ENCODE assay signal across 8 mouse cellular contexts in the genomic region with DNA sequence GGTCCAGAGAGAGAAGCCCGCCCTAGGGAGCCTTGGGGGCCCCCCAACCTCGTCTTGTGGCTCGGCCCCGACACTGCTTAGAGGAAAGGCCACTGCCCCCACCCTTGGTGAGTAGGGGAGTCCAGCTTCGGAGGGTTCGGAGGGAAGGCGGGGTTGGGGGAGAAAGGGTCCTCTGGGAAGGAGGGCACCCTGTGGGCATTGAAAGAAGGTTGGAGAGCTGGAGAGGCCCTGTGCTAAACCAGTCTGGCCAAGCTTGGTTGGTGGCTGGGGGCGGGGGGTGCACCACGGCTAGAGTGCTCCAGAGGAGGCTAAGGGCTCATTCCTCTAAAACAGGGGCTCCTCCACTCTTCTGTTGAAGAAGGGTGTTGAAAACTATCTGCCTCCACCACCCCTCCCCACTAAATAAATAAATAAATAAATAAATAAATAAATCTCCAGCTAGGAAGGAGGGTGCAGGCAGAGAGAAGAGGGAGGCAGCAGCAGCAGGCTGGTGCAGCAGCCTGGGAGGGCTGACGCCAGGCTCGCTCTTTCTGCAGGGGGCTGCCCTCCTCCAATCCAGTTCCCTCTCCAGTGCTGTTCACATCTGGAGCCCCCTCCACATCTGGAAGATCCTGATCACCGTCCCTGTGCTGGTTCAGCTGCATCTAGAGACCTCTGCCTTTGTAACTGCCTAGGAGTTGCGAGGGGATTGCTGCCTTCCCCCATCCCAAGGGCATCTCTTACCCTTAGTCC. TPM values are rescaled to one million over a fixed set of nuclear protein-coding genes. Genes with fewer than 3 reads are reported as not detected.
DNase-seq lines count a peak whose midpoint lies in the region; ATAC-seq and TF ChIP-seq lines count a peak whose summit lies in the region.
"Had no signal": no experiment of that assay in that cellular context is flagged by ENCODE, and none has a peak within 500 bp of the region (broad histone marks: within the 10 kb centered on the region; RNA-seq: fewer than 3 reads in every experiment).

No protein-coding gene starts in this region.

- TF ChIP-seq CTCF in cortical plate, adult 2 months (IDR thresholded peaks at IDR 0.05; ENCODE audit: extremely low read depth, insufficient read depth, low read length): no peak

- ATAC-seq in liver, embryonic 11.5 days (replicated peaks; ENCODE audit: low FRiP score): no peak
- peak; percentile 63 for ATAC-seq in midbrain, embryonic 13.5 days

- WGBS in liver, embryonic 11.5 days: 5% methylated on average over 13 of the region's 13 CpGs
- WGBS in midbrain, embryonic 13.5 days: under 1% methylated on average over 13 of the region's 13 CpGs

- DNase-seq in liver, embryonic 11.5 days (ENCODE audit: low spot score): no peak
- DNase-seq in liver: no peak
- DNase-seq in heart, postnatal 10 days: peak; percentile 16 to 30
- no peak for DNase-seq in spleen, adult 12 weeks (ENCODE audit: low spot score)
- DNase-seq in urinary bladder, postnatal 14 days (ENCODE audit: low spot score): no peak

- intact Hi-C loops in heart, postnatal 10 days (cut with DNase I): loop anchor here (2.0 kb wide), 1 partner anchor 78 kb away; no protein-coding TSS in a partner anchor

- peak; percentile 50; the same call in 1 of the 2 replicates for TF ChIP-seq POLR2A in cortical plate, adult 2 months (IDR thresholded peaks at IDR 0.05; ENCODE audit: extremely low read depth, insufficient read depth, low read length)

- no peak overlapping the region for H3K27ac ChIP-seq in liver, embryonic 11.5 days (ENCODE audit: low read depth, low read length)
- peak overlapping the region; percentile 90 for H3K27ac ChIP-seq in cortical plate, adult 2 months (ENCODE audit: insufficient read depth, low read length)
- no peak overlapping the region; the same call in 1 of the 2 replicates for H3K27ac ChIP-seq in midbrain, embryonic 13.5 days

- peak overlapping the region; percentile 81 for H3K4me2 ChIP-seq in liver, embryonic 11.5 days
- peak overlapping the region; percentile 77 for H3K4me2 ChIP-seq in midbrain, embryonic 13.5 days (replicated peaks)

- peaks cover 6% of the 10 kb centered on the region; the same call in 1 of the 2 replicates for H3K4me1 ChIP-seq in liver, embryonic 11.5 days (replicated peaks; ENCODE audit: control insufficient read depth, insufficient read depth, low read length)
- peaks cover 9% of the 10 kb centered on the region for H3K4me1 ChIP-seq in cortical plate, adult 2 months (ENCODE audit: control insufficient read depth, insufficient read depth, low read length)
- H3K4me1 ChIP-seq in midbrain, embryonic 13.5 days (replicated peaks): peaks cover 37% of the 10 kb centered on the region

- H3K9me3 ChIP-seq in liver, embryonic 11.5 days (ENCODE audit: control insufficient read depth, low read length): no peaks in the 10 kb centered on the region
- no peaks in the 10 kb centered on the region for H3K9me3 ChIP-seq in midbrain, embryonic 13.5 days

- peaks cover 70% of the 10 kb centered on the region for H3K27me3 ChIP-seq in liver, embryonic 11.5 days (replicated peaks; ENCODE audit: control insufficient read depth, insufficient read depth, low read length)
- H3K27me3 ChIP-seq in midbrain, embryonic 13.5 days: peaks cover 40% of the 10 kb centered on the region

- no peaks in the 10 kb centered on the region for H3K36me3 ChIP-seq in liver, embryonic 11.5 days (ENCODE audit: control insufficient read depth, insufficient read depth, low read length)
- no peaks in the 10 kb centered on the region for H3K36me3 ChIP-seq in midbrain, embryonic 13.5 days

- peak overlapping the region; percentile 49 for H3K4me3 ChIP-seq in liver, embryonic 11.5 days (ENCODE audit: low read depth, low read length)
- peak overlapping the region; percentile 93 for H3K4me3 ChIP-seq in cortical plate, adult 2 months (ENCODE audit: insufficient read depth, low read length)
- peak overlapping the region; percentile 70 for H3K4me3 ChIP-seq in midbrain, embryonic 13.5 days (replicated peaks)

- no peak overlapping the region for H3K9ac ChIP-seq in liver, embryonic 11.5 days (ENCODE audit: low read depth, low read length)
- H3K9ac ChIP-seq in midbrain, embryonic 13.5 days (replicated peaks): peak overlapping the region; percentile 93

RNA-seq across cellular contexts. Expression of a gene that starts 0.9 kb away (rescaled TPM):
- polyA plus RNA-seq in liver, embryonic 11.5 days (2014; fragmentation: Nextera tagmentation; extraction: Ambion mirVana): 0.30 and 0.43 TPM in 2 replicates
- polyA plus RNA-seq in cortical plate, adult 2 months (2012; rRNA removed): 130 and 143 TPM in 2 replicates
- total RNA-seq in heart, postnatal 10 days (2021): 10 to 100 TPM; 11.0 to 11.4 TPM
- 2.9 and 5.2 TPM in 2 replicates for polyA plus RNA-seq in midbrain, embryonic 13.5 days (2015; fragmentation: Nextera tagmentation; extraction: Ambion mirVana)
- total RNA-seq: common myeloid progenitor, adult 5-6 weeks had no signal

Comparison
In these comparisons a context has a peak if more than half of its experiments do, and no peak if none do; other contexts are left out.
1. DNase-seq: peak in heart, postnatal 10 days (2 of 2); none in liver, embryonic 11.5 days (single experiment), liver (single experiment), spleen, adult 12 weeks (single experiment) and urinary bladder, postnatal 14 days (single experiment).
2. RNA of a gene that starts 0.9 kb away (polyA plus RNA-seq): 130 to 143 TPM in cortical plate, adult 2 months; 2.9 to 5.2 TPM in midbrain, embryonic 13.5 days and 0.30 to 0.43 TPM in liver, embryonic 11.5 days; every median in the first group is over 10 times any median in the second.
3. Peak in every context shown above with its lines, with median percentiles within 50 percentile points of each other: H3K4me3 ChIP-seq.